Mouse (Mus musculus): ENCODE data around the gene Lsamp. TPM values are rescaled to one million over a fixed set of nuclear protein-coding genes. Genes with fewer than 3 reads are reported as not detected.

Gene Lsamp
- total and polyA plus RNA-seq, 3 experiments, result not detected

DNA sequence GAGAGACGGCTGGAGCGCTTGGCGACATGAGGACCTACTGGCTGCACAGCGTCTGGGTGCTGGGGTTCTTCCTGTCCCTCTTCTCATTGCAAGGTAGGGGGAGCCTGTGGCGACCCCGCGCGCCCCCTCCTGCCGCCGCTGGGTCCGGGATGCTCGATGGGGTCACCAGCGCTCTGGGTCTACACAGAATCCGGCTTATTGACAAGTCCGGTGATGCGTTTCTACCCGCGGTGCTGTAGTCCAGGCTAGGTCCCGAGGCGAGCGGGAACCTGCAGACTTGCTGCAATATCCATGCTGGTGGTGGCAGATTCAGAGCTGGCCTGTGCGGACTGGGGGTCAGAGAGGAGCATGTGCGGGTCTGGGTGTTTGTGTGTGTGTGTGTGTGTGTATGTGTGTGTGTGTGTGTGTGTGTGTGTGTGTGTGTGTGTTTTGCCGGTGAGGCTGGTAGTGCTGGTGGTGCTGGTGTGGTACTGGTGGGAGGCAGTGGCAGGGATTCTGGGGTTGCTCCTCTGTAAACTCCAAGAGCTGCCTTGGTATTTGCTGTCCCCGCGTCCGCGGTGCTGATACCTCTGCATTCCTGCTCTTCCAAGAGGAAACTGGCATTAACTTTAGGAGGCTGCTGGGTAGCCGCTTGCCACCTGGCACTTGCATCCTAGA, 602 bp downstream of the Lsamp start:
- H3K4me3 ChIP-seq (replicated peaks in 1 of 3; ENCODE audit: low read depth in 2 of 3, low read length in 2 of 3, poor library complexity in 1 of 3), result no peak overlapping the region
- H3K36me3 ChIP-seq (replicated peaks in 1 of 2; ENCODE audit: control insufficient read depth in 1 of 2, insufficient read depth in 1 of 2, low read length in 1 of 2), result no peaks in the 10 kb centered on the region
- no peak overlapping the region for H3K4me2 ChIP-seq (ENCODE audit: insufficient read depth, low read depth, poor library complexity, severe bottlenecking)
- dilution Hi-C loops (cut with MboI; ENCODE audit: extremely low pct_ligation_motif_present, extremely low pct_unique_long_range_greater_than_20kb, low sequenced_read_pairs) (no loop called here), in situ Hi-C loops (cut with MboI; ENCODE audit: low pct_ligation_motif_present, low pct_unique_long_range_greater_than_20kb, low sequenced_read_pairs) (no loop called here)
- DNase-seq (ENCODE audit: extremely low read depth), result no peak
- H3K9me3 ChIP-seq (replicated peaks; ENCODE audit: low read length), result peaks cover 62% of the 10 kb centered on the region
- no peaks in the 10 kb centered on the region for H3K27me3 ChIP-seq (replicated peaks)
- no peak overlapping the region for H3K9ac ChIP-seq (ENCODE audit: insufficient read depth, low read depth)
- no peaks in the 10 kb centered on the region for H3K4me1 ChIP-seq (ENCODE audit: control insufficient read depth in 1 of 2, insufficient read depth in 2 of 2)
- TF ChIP-seq ZNF384 (IDR thresholded peaks at IDR 0.05; ENCODE audit: low read depth, low read length), result no peak
- no peak for TF ChIP-seq POLR2A (IDR thresholded peaks at IDR 0.05; ENCODE audit: low read depth, low read length)
- no peak for TF ChIP-seq MAFK (IDR thresholded peaks at IDR 0.05; ENCODE audit: insufficient replicate concordance, low read length)
- TF ChIP-seq USF1 (IDR thresholded peaks at IDR 0.05; ENCODE audit: low read depth, low read length), result no peak
- no peak for TF ChIP-seq MAZ (IDR thresholded peaks at IDR 0.05; ENCODE audit: low read depth, low read length)
- no peak for TF ChIP-seq TCF12 (IDR thresholded peaks at IDR 0.05; ENCODE audit: low read depth, low read length)
- TF ChIP-seq E2F4 (IDR thresholded peaks at IDR 0.05; ENCODE audit: insufficient replicate concordance, low read depth, low read length), result no peak
- TF ChIP-seq MXI1 (IDR thresholded peaks at IDR 0.05; ENCODE audit: low read depth, low read length), result no peak
- TF ChIP-seq HCFC1 (IDR thresholded peaks at IDR 0.05; ENCODE audit: low read depth, low read length), result no peak
- no peak for TF ChIP-seq JUND (conservative IDR thresholded peaks at IDR 0.05; ENCODE audit: low read depth, low read length)
- TF ChIP-seq CTCF (conservative IDR thresholded peaks at IDR 0.05 in 1 of 2, IDR thresholded peaks at IDR 0.05 in 1 of 2; ENCODE audit: low read depth in 2 of 2, low read length in 2 of 2), result no peak
- no peak overlapping the region for H3K27ac ChIP-seq (ENCODE audit: insufficient read depth, low read depth)
- H3K79me2 ChIP-seq (replicated peaks; ENCODE audit: control insufficient read depth, extremely low read depth, insufficient read depth, poor library complexity, severe bottlenecking), result no peaks in the 10 kb centered on the region

GRCm38 (mm10) chr16:39988466-39988865, 4.3 kb downstream of the Lsamp start:
- Histone ChIP-seq H3K27me3 (replicated peaks) (no peaks in the 10 kb centered on the region), H3K4me1 (ENCODE audit: control insufficient read depth in 1 of 2, insufficient read depth in 2 of 2) (no peaks in the 10 kb centered on the region), H3K4me3 (replicated peaks in 1 of 3; ENCODE audit: low read depth in 2 of 3, low read length in 2 of 3, poor library complexity in 1 of 3) (no peak overlapping the region), H3K27ac (ENCODE audit: insufficient read depth, low read depth) (no peak overlapping the region), H3K9ac (ENCODE audit: insufficient read depth, low read depth) (no peak overlapping the region), H3K9me3 (replicated peaks; ENCODE audit: low read length) (peaks cover 58% of the 10 kb centered on the region), H3K36me3 (replicated peaks in 1 of 2; ENCODE audit: control insufficient read depth in 1 of 2, insufficient read depth in 1 of 2, low read length in 1 of 2) (no peaks in the 10 kb centered on the region), H3K79me2 (replicated peaks; ENCODE audit: control insufficient read depth, extremely low read depth, insufficient read depth, poor library complexity, severe bottlenecking) (no peaks in the 10 kb centered on the region), H3K4me2 (ENCODE audit: insufficient read depth, low read depth, poor library complexity, severe bottlenecking) (no peak overlapping the region)
- TF ChIP-seq TCF12 (IDR thresholded peaks at IDR 0.05; ENCODE audit: low read depth, low read length) (no peak), E2F4 (IDR thresholded peaks at IDR 0.05; ENCODE audit: insufficient replicate concordance, low read depth, low read length) (no peak), ZMIZ1 (IDR thresholded peaks at IDR 0.05; ENCODE audit: low read depth, low read length) (no peak), MAZ (IDR thresholded peaks at IDR 0.05; ENCODE audit: low read depth, low read length) (no peak)
- DNase-seq (ENCODE audit: extremely low read depth), result no peak
- dilution Hi-C loops (cut with MboI; ENCODE audit: extremely low pct_ligation_motif_present, extremely low pct_unique_long_range_greater_than_20kb, low sequenced_read_pairs), result no loop called here
- in situ Hi-C loops (cut with MboI; ENCODE audit: low pct_ligation_motif_present, low pct_unique_long_range_greater_than_20kb, low sequenced_read_pairs), result no loop called here

DNA sequence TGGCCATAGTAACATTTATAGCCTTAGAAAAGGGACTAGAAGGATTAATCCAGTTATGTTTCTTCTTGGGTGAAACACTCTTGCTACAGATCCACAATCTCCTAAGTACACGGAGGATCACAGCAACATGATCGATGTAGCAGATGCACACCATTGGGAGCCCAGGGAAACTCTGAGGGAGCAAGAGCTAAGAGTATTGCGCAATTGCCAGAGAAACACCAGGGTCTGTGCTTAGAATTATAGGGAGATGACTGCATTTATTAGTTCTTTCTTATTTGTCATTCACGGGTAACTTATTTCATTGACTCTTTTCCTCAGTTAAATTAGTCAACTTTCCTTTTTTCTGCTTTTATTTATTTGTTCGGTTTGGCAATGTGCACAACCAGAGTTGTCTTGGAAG, 10.7 kb downstream of the Lsamp start:
- no peak overlapping the region for H3K9ac ChIP-seq (ENCODE audit: insufficient read depth, low read depth)
- H3K4me2 ChIP-seq (ENCODE audit: insufficient read depth, low read depth, poor library complexity, severe bottlenecking), result no peak overlapping the region
- peaks cover 41% of the 10 kb centered on the region for H3K9me3 ChIP-seq (replicated peaks; ENCODE audit: low read length)
- dilution Hi-C loops (cut with MboI; ENCODE audit: extremely low pct_ligation_motif_present, extremely low pct_unique_long_range_greater_than_20kb, low sequenced_read_pairs), result no loop called here
- no peaks in the 10 kb centered on the region for H3K27me3 ChIP-seq (replicated peaks)
- TF ChIP-seq JUND (conservative IDR thresholded peaks at IDR 0.05; ENCODE audit: low read depth, low read length) (no peak), CTCF (conservative IDR thresholded peaks at IDR 0.05 in 1 of 2, IDR thresholded peaks at IDR 0.05 in 1 of 2; ENCODE audit: low read depth in 2 of 2, low read length in 2 of 2) (no peak)
- no peak overlapping the region for H3K4me3 ChIP-seq (replicated peaks in 1 of 3; ENCODE audit: low read depth in 2 of 3, low read length in 2 of 3, poor library complexity in 1 of 3)
- in situ Hi-C loops (cut with MboI; ENCODE audit: low pct_ligation_motif_present, low pct_unique_long_range_greater_than_20kb, low sequenced_read_pairs), result no loop called here
- H3K27ac ChIP-seq (ENCODE audit: insufficient read depth, low read depth), result no peak overlapping the region
- H3K4me1 ChIP-seq (ENCODE audit: control insufficient read depth in 1 of 2, insufficient read depth in 2 of 2), result no peaks in the 10 kb centered on the region
- no peaks in the 10 kb centered on the region for H3K79me2 ChIP-seq (replicated peaks; ENCODE audit: control insufficient read depth, extremely low read depth, insufficient read depth, poor library complexity, severe bottlenecking)
- H3K36me3 ChIP-seq (replicated peaks in 1 of 2; ENCODE audit: control insufficient read depth in 1 of 2, insufficient read depth in 1 of 2, low read length in 1 of 2), result no peaks in the 10 kb centered on the region
- DNase-seq (ENCODE audit: extremely low read depth), result no peak
